Mouse (Mus musculus): Measurements from ENCODE around the gene Svopl.

DNA sequence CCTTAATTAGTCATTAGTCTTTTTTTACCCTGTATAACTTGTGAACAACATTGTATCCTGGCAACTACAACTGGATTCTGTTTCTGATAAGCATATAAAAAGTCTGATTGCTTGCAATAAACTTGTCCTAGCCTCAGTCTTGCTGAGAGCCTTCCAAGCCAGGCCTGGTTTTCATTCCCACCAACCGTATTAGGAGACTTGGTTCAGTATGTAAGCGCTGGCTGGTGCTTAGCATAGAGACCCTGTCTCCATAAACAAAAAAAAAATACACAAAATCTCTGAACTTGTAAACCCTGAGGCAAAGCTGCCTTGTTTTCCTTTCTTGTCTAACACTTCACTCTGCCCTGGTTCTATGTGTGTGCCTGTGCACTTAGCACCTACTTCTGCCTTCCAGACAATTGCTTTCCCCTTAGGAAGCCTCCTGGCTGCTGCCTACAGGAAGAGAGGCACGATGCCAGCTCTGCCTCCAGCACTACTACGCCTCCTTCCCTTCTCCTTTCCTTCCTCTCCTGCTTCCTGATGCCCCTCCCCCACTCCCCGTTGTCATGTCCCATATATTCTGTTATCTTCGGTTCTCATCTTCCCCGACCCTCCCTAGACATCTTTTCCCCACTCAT is 14.8 kb downstream of the Svopl start:
- TF ChIP-seq SMC3 (IDR thresholded peaks at IDR 0.05; ENCODE audit: low read depth, low read length) (no peak), MXI1 (IDR thresholded peaks at IDR 0.05; ENCODE audit: low read depth, low read length) (no peak), RAD21 (IDR thresholded peaks at IDR 0.05; ENCODE audit: low read depth, low read length) (no peak), CTCF (conservative IDR thresholded peaks at IDR 0.05 in 1 of 2, IDR thresholded peaks at IDR 0.05 in 1 of 2; ENCODE audit: low read depth in 2 of 2, low read length in 2 of 2) (no peak), ELF1 (IDR thresholded peaks at IDR 0.05; ENCODE audit: low read depth, low read length) (no peak), EP300 (IDR thresholded peaks at IDR 0.05; ENCODE audit: low read length) (no peak), MAX (IDR thresholded peaks at IDR 0.05; ENCODE audit: low read length) (no peak), POLR2A (IDR thresholded peaks at IDR 0.05; ENCODE audit: low read depth, low read length) (no peak), UBTF (IDR thresholded peaks at IDR 0.05; ENCODE audit: low read depth, low read length) (no peak), MEF2A (IDR thresholded peaks at IDR 0.05; ENCODE audit: borderline replicate concordance, low read depth, low read length) (no peak), RCOR1 (conservative IDR thresholded peaks at IDR 0.05; ENCODE audit: low read depth, low read length) (no peak)

Measured in CH12.LX (cell line).